Mouse (Mus musculus): ENCODE measurements around the gene Ptp4a2. TPM values are rescaled to one million over a fixed set of nuclear protein-coding genes. Genes with fewer than 3 reads are reported as not detected.
A peak's percentile ranks its signal among the peaks of the same experiment; 100 is the strongest.

Gene Ptp4a2
- polyA plus RNA-seq, 1 experiment from 2014 or later = 236 TPM

DNA sequence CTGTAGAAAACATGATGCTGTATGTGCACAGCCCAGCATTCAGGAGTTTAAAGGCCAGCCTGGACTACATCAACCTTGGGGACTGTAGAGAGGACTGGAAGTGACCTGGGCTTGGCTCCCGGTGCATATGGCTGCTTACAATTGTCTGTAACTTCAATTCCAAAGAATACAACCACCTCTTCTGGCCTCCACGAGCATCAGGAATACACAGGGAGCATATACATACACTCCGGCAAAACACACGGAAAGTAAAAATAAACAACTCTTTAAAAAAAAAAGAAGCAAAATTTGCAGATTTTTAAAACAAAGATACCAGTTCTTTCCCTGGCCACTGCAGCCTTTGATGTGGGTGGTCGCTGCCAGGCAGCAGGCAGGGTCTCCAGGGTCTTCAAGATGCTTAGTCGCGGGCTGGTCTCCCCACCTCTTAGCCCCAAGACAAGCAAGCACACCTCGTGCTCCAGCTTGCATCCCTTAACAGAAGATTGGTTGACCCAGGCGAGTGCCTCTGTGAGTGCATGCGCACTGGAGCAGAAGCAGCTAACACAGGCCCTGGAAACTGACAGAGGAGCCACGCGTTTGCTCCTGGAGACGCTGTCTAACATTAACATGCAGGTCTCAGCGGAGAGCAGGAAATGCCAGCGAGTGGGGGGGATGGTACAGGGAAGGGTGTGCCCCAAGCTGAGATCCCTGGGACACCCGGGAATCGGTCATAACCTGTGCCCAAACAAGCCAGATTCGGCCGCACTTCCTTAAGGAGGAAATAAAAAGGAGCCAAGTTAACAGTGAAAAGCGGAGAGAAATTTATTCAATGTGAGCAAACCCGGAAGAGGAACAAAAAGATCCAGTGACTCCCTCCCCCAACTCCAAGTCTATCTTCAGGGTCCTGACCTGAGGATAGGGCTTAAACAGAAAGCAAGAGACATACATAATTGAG is 66.1 kb downstream of the Ptp4a2 start:
- Histone ChIP-seq H3K27ac (peak overlapping the region; percentile 69), H3K4me1 (replicated peaks) (peaks cover 38% of the 10 kb centered on the region), H3K36me3 (no peaks in the 10 kb centered on the region), H3K4me3 (replicated peaks) (peak overlapping the region; percentile 46), H3K27me3 (no peaks in the 10 kb centered on the region), H3K4me2 (peak overlapping the region; percentile 62), H3K9ac (peak overlapping the region; percentile 55), H3K9me3 (replicated peaks) (no peaks in the 10 kb centered on the region)
- DNase-seq (peak; percentile 55), ATAC-seq (ENCODE audit: low read depth) (peak; percentile 75)
- WGBS (ENCODE audit: insufficient replicate concordance) = 16% methylated on average over 21 of the region's 21 CpGs

DNA sequence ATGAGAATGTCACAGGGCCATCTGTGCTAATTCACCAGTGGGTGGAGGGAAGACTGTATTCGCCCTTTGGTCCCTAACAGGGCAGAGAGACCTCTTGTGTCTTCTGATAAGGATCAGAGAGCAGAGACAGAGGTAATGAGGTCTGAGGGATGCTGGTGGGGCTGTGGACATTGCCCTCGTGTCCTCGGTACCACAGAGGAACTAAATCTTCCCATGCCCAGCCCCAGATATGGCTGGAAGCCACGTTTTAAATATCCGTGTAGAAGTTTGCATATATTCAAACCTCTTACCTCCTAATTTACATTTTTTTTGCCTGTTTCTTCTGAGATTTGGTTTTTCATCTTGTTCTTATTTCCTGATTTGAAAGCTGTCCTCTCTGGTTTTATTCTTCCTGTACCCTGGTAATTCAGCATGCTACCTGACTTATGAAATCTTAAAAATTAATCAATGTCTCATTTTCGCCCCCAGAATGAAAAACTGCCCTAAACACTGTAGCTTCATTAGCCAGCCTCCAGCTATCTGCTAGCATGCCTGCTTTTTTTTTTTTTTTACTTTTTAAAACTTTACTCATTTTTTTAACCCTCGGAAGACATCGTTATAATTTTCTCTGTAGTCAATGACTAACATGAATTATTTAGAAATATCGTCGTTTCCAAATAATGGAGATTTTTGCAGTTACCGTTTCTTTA is 67.1 kb downstream of the Ptp4a2 start:
- Histone ChIP-seq H3K4me2 (peak overlapping the region; percentile 62), H3K9me3 (replicated peaks) (no peaks in the 10 kb centered on the region), H3K27me3 (no peaks in the 10 kb centered on the region), H3K4me3 (replicated peaks) (peak overlapping the region; percentile 46), H3K9ac (peak overlapping the region; percentile 55), H3K4me1 (replicated peaks) (peaks cover 48% of the 10 kb centered on the region), H3K36me3 (no peaks in the 10 kb centered on the region), H3K27ac (peak overlapping the region; percentile 69)
- no peak for DNase-seq
- ATAC-seq (ENCODE audit: low read depth) = no peak
- 54% methylated on average over 11 of the region's 11 CpGs for WGBS (ENCODE audit: insufficient replicate concordance)

- Histone ChIP-seq H3K4me2 (no peak overlapping the region), H3K4me1 (replicated peaks) (peaks cover 51% of the 10 kb centered on the region), H3K9ac (no peak overlapping the region), H3K9me3 (replicated peaks) (no peaks in the 10 kb centered on the region), H3K27me3 (no peaks in the 10 kb centered on the region), H3K27ac (no peak overlapping the region), H3K36me3 (no peaks in the 10 kb centered on the region), H3K4me3 (replicated peaks) (no peak overlapping the region)
- no peak for DNase-seq
- no peak for ATAC-seq (ENCODE audit: low read depth)
- WGBS (ENCODE audit: insufficient replicate concordance) = 73% methylated on average over 8 of the region's 8 CpGs
Measured at GRCm38 (mm10) chr4:129878656-129879145, 67.7 kb downstream of the Ptp4a2 start.

DNA sequence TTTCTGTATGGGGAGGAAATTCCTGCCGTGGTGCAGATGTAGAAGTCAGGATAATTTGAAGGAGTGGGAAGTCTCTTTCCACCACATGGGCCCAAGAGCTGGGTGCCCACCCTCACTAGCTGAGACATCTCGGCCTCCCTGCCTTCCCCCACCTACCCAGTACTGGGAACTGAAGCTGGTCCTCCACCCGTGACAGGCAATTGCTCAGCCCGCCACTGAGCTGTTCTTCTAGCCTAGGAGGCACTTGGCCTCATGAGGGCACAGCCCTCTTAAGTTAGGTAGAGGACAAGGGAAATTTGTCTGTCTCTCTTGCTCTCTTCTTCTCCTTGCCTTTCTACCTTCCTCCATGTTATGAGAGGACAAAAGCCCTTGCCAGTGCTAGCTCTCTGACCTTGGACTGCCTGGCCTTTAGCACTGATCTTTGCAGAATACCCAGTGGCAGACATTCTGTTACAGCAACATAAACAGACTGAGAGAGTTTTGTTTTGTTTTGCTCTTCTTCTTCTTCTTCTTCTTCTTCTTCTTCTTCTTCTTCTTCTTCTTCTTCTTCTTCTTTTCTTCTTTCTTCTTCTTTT is 68.3 kb downstream of the Ptp4a2 start:
- 55% methylated on average over 4 of the region's 4 CpGs for WGBS (ENCODE audit: insufficient replicate concordance)

DNA sequence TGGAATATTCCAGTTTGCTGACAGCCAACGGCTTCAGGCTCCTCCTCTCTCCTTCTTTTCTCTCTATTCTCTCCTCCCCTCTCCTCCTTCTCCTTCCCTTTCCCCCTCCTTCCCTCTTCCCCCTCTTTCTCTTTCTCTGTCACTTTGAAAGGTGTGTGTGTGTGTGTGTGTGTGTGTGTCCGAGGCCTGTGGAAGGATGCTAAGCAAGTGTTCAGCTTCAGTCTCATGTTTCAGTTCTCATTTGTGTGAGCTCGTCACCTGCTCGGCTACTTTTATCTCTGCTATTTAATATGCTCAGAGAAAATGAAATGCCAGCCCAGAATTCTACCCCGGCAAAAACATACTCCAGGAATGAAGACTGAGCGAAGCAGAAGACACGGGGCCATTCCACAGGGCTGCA is 69.6 kb downstream of the Ptp4a2 start:
- Histone ChIP-seq H3K36me3 (no peaks in the 10 kb centered on the region), H3K27ac (no peak overlapping the region), H3K4me3 (replicated peaks) (no peak overlapping the region), H3K27me3 (no peaks in the 10 kb centered on the region), H3K9ac (no peak overlapping the region), H3K9me3 (replicated peaks) (no peaks in the 10 kb centered on the region), H3K4me2 (no peak overlapping the region), H3K4me1 (replicated peaks) (peaks cover 54% of the 10 kb centered on the region)
- WGBS (ENCODE audit: insufficient replicate concordance) = 73% methylated on average over 7 of the region's 7 CpGs
- ATAC-seq (ENCODE audit: low read depth) (no peak), DNase-seq (no peak)

More for the DNA sequence above, 68.3 kb downstream of the Ptp4a2 start:
- H3K4me3 ChIP-seq (replicated peaks) = no peak overlapping the region
- no peak overlapping the region; the same call in 1 of the 2 replicates for H3K27ac ChIP-seq
- no peak for ATAC-seq (ENCODE audit: low read depth)
- H3K9me3 ChIP-seq (replicated peaks) = no peaks in the 10 kb centered on the region
- H3K36me3 ChIP-seq = no peaks in the 10 kb centered on the region
- H3K27me3 ChIP-seq = no peaks in the 10 kb centered on the region
- no peak overlapping the region for H3K9ac ChIP-seq
- H3K4me1 ChIP-seq (replicated peaks) = peaks cover 57% of the 10 kb centered on the region
- H3K4me2 ChIP-seq = no peak overlapping the region
- no peak for DNase-seq

DNA sequence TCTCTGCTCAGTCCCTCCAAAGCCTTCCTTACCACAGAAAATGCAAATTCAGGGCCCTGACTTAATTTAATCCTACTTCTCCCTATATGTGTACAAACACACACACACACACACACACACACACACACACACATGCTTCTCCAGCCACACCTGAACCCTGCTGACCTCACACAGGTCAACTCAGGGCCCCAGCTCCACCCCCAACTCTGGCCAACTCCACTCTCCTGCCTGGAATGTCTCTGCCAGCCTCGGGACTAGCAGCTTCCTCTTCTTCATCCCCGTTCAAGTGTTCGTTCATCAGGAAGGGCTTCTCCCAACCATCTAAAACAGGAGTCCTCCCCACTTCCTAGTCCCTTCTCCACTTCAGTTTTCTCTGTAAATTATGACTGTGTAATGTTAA is 70.6 kb downstream of the Ptp4a2 start:
- Histone ChIP-seq H3K4me1 (replicated peaks) (peaks cover 52% of the 10 kb centered on the region), H3K9ac (no peak overlapping the region), H3K27me3 (no peaks in the 10 kb centered on the region), H3K36me3 (no peaks in the 10 kb centered on the region), H3K4me2 (0 out of 2 replicates have a peak overlapping the region, but pooled peaks have one; percentile 50), H3K27ac (peak overlapping the region; percentile 50; the same call in 1 of the 2 replicates), H3K9me3 (replicated peaks) (no peaks in the 10 kb centered on the region), H3K4me3 (replicated peaks) (no peak overlapping the region)
- 24% methylated on average over 3 of the region's 3 CpGs for WGBS (ENCODE audit: insufficient replicate concordance)
- DNase-seq (no peak), ATAC-seq (ENCODE audit: low read depth) (no peak)

DNA sequence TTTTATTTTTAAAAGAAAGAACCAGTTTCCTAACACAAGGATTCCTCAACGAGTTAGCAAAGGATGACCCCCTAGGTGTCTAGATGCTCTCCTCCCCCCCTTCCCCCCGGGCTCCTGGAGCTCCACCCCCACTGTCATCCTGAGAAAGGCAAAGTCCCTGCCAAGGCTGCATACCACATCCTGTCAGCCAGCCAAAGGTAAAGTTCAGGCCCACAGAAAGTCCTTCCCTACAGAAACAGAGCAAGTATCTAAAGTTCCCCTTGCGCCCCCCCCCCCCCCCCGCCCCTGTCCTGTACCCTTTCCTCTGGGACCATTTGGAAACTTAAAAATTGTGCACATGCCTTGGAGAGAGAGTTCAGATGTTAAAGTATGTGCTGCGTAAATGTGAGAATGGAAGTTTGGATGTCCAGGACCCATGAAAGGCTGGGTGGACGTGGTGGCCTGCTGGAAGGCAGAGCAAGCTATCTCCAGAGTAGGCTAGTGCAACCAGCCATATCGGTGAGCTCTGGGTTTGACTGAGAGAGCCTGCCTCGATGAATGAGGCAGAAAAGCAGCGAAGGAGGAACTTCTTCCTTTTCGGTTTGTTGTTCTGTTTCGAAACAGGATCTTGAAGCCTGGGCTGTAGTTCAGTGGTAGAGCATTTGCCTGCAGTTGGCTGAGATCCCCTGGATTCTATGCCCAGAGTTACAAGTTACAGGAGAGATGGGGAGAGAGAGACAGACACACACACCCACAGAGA is 71.7 kb downstream of the Ptp4a2 start:
- peak overlapping the region; percentile 33; the same call in 1 of the 2 replicates for H3K9ac ChIP-seq
- peak overlapping the region; percentile 16 for H3K4me3 ChIP-seq (replicated peaks)
- DNase-seq (peak; percentile 18), ATAC-seq (ENCODE audit: low read depth) (peak; percentile 45; the same call in 1 of the 2 replicates)
- H3K4me2 ChIP-seq = peak overlapping the region; percentile 50
- no peaks in the 10 kb centered on the region for H3K27me3 ChIP-seq
- WGBS (ENCODE audit: insufficient replicate concordance) = 7% methylated on average over 11 of the region's 11 CpGs
- H3K27ac ChIP-seq = peak overlapping the region; percentile 50
- no peaks in the 10 kb centered on the region for H3K9me3 ChIP-seq (replicated peaks)
- H3K36me3 ChIP-seq = no peaks in the 10 kb centered on the region
- peaks cover 42% of the 10 kb centered on the region for H3K4me1 ChIP-seq (replicated peaks)

GRCm38 (mm10) chr4:129884041-129884930 is 73.3 kb downstream of the Ptp4a2 start:
- DNase-seq = no peak
- no peak overlapping the region for H3K4me3 ChIP-seq (replicated peaks)
- H3K27me3 ChIP-seq = no peaks in the 10 kb centered on the region
- H3K9ac ChIP-seq = no peak overlapping the region
- no peaks in the 10 kb centered on the region for H3K9me3 ChIP-seq (replicated peaks)
- WGBS (ENCODE audit: insufficient replicate concordance) = 64% methylated on average over 12 of the region's 12 CpGs
- ATAC-seq (ENCODE audit: low read depth) = no peak
- peak overlapping the region; percentile 50 for H3K27ac ChIP-seq
- no peaks in the 10 kb centered on the region for H3K36me3 ChIP-seq
- H3K4me1 ChIP-seq (replicated peaks) = peaks cover 34% of the 10 kb centered on the region
- H3K4me2 ChIP-seq = 0 out of 2 replicates have a peak overlapping the region, but pooled peaks have one; percentile 12

- no peak overlapping the region for H3K4me2 ChIP-seq
- ATAC-seq (ENCODE audit: low read depth) = no peak
- no peak for DNase-seq
Measured at GRCm38 (mm10) chr4:129889661-129890060, 78.6 kb downstream of the Ptp4a2 start.

DNA sequence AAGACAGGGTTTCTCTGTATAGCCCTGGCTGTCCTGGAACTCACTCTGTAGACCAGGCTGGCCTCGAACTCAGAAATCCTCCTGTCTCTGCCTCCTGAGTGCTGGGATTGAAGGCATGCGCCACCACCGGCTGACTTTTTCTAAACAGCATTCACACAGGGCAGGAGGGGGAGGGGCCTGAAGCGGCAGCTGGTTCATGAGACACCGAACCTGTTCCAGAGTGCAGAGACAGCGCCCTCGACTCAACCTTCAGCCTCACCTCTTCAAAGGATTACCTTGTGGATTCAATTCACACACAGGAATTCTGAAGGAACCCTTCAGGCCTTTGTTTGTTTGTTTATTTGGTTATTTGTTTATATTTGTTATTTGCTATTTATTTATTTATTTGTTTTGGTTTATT is 79.1 kb downstream of the Ptp4a2 start:
- Histone ChIP-seq H3K36me3 (no peaks in the 10 kb centered on the region), H3K9ac (no peak overlapping the region), H3K4me2 (no peak overlapping the region), H3K4me1 (replicated peaks) (no peaks in the 10 kb centered on the region), H3K27ac (no peak overlapping the region), H3K9me3 (replicated peaks) (no peaks in the 10 kb centered on the region), H3K27me3 (no peaks in the 10 kb centered on the region), H3K4me3 (replicated peaks) (no peak overlapping the region)
- ATAC-seq (ENCODE audit: low read depth) (no peak), DNase-seq (no peak)
- WGBS (ENCODE audit: insufficient replicate concordance) = 65% methylated on average over 7 of the region's 7 CpGs

More at GRCm38 (mm10) chr4:129889661-129890060, 78.6 kb downstream of the Ptp4a2 start:
- Histone ChIP-seq H3K9ac (no peak overlapping the region), H3K4me3 (replicated peaks) (no peak overlapping the region), H3K4me1 (replicated peaks) (no peaks in the 10 kb centered on the region), H3K27ac (no peak overlapping the region), H3K27me3 (no peaks in the 10 kb centered on the region), H3K9me3 (replicated peaks) (no peaks in the 10 kb centered on the region), H3K36me3 (no peaks in the 10 kb centered on the region)
- WGBS (ENCODE audit: insufficient replicate concordance) = 74% methylated on average over 10 of the region's 10 CpGs

All from liver, embryonic 13.5 days (tissue).